Mouse (Mus musculus) midbrain, embryonic 12.5 days (tissue): ENCODE data around the gene Mff. TPM values are rescaled to one million over a fixed set of nuclear protein-coding genes. Genes with fewer than 3 reads are reported as not detected.

Experiments
- ATAC-seq: fragments of 200-750 bp; cut with Nextera tagmentation; 2 replicates; pipeline ENCODE4 v1.8.0; 2017; ENCODE audit warnings: low read depth, moderate TSS enrichment, moderate library complexity; ENCODE audit not compliant: low FRiP score
- H3K27ac ChIP-seq: fragments of 300-500 bp; sonication (generic); replicated peaks from 2 replicates; pipeline ENCODE4 v1.5.1; 2016; ENCODE audit warnings: mild to moderate bottlenecking
- H3K27me3 ChIP-seq: fragments of 300-500 bp; sonication (generic); 2 replicates; pipeline ENCODE4 v1.6.1; 2016; ENCODE audit warnings: mild to moderate bottlenecking
- H3K36me3 ChIP-seq: fragments of 300-500 bp; sonication (generic); 2 replicates; pipeline ENCODE4 v1.6.1; 2016
- H3K4me1 ChIP-seq: fragments of 300-500 bp; sonication (generic); 2 replicates; pipeline ENCODE4 v1.6.1; 2016
- H3K4me2 ChIP-seq: fragments of 300-500 bp; sonication (generic); replicated peaks from 2 replicates; pipeline ENCODE4 v1.6.1; 2016; ENCODE audit warnings: mild to moderate bottlenecking, moderate library complexity
- H3K4me3 ChIP-seq: fragments of 300-500 bp; sonication (generic); 2 replicates; pipeline ENCODE4 v1.5.1; 2016; ENCODE audit warnings: mild to moderate bottlenecking
- H3K9ac ChIP-seq: fragments of 300-500 bp; sonication (generic); replicated peaks from 2 replicates; pipeline ENCODE4 v1.6.1; 2016; ENCODE audit warnings: mild to moderate bottlenecking, moderate library complexity
- H3K9me3 ChIP-seq: fragments of 300-500 bp; sonication (generic); 2 replicates; pipeline ENCODE4 v1.6.1; 2016; ENCODE audit warnings: mild to moderate bottlenecking
- WGBS: fragments of 180-500 bp; shearing (Covaris S2); methylation state at CpG from one replicate; pipeline ENCODE4 v1.1.7; 2016; 5-methylcytosine and 5-hydroxymethylcytosine counted together
- polyA plus RNA-seq: library from polyadenylated mRNA; unstranded; fragments of >200 nt; fragmentation: Nextera tagmentation; extraction: Ambion mirVana; gene quantifications from 2 replicates; pipeline ENCODE4 v1.2.1, GENCODE M21; 2016

Gene Mff
- polyA plus RNA-seq, 1 experiment from 2014 or later: 276 TPM

- no peak for ATAC-seq
- no peak overlapping the region for H3K4me2 ChIP-seq
- no peaks in the 10 kb centered on the region for H3K4me1 ChIP-seq
- no peak overlapping the region for H3K4me3 ChIP-seq
- no peaks in the 10 kb centered on the region for H3K27me3 ChIP-seq
- no peaks in the 10 kb centered on the region for H3K36me3 ChIP-seq
- no peak overlapping the region for H3K9ac ChIP-seq
- 93% methylated on average over 4 of the region's 4 CpGs for WGBS
- no peaks in the 10 kb centered on the region for H3K9me3 ChIP-seq
- no peak overlapping the region for H3K27ac ChIP-seq
These were observed 72.4 kb downstream of the Mff start for GRCm38 (mm10) chr1:82797088-82797487.

- Histone ChIP-seq H3K4me2 (no peak overlapping the region), H3K9ac (no peak overlapping the region), H3K4me1 (no peaks in the 10 kb centered on the region), H3K9me3 (no peaks in the 10 kb centered on the region), H3K36me3 (no peaks in the 10 kb centered on the region), H3K4me3 (no peak overlapping the region), H3K27ac (no peak overlapping the region), H3K27me3 (no peaks in the 10 kb centered on the region)
- 75% methylated on average over 5 of the region's 5 CpGs for WGBS
- no peak for ATAC-seq
These were observed 73.6 kb downstream of the Mff start for GRCm38 (mm10) chr1:82798304-82798703.

DNA sequence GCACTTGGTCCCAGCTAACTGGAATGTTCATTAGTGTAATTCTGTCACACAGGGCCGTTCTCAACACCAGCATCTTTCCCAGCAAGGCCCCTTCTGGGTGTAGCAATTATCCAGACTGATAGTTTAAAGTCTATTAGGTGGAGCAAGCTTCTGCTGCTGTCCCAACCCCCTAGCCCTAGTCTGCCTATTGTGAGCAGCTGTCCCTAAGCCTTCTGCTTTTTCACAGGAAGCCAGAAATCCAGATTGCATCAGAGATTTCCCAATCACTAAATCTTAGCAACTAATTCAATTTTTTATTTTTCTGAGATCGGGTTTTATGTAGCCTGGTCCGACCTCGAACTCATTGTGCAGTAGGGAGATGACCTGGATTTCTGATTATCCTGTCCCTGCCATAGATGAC, 74.2 kb downstream of the Mff start:
- Histone ChIP-seq H3K9me3 (no peaks in the 10 kb centered on the region), H3K27me3 (no peaks in the 10 kb centered on the region), H3K4me1 (no peaks in the 10 kb centered on the region), H3K36me3 (no peaks in the 10 kb centered on the region), H3K4me2 (no peak overlapping the region), H3K9ac (no peak overlapping the region), H3K4me3 (no peak overlapping the region), H3K27ac (no peak overlapping the region)
- ATAC-seq: no peak
- 87% methylated on average over 4 of the region's 4 CpGs for WGBS

- Histone ChIP-seq H3K4me2 (no peak overlapping the region), H3K36me3 (no peaks in the 10 kb centered on the region), H3K27ac (no peak overlapping the region), H3K4me1 (no peaks in the 10 kb centered on the region), H3K9me3 (no peaks in the 10 kb centered on the region), H3K27me3 (no peaks in the 10 kb centered on the region), H3K4me3 (no peak overlapping the region), H3K9ac (no peak overlapping the region)
- no peak for ATAC-seq
- WGBS: 91% methylated on average over 12 of the region's 12 CpGs
These were observed 76.6 kb downstream of the Mff start for GRCm38 (mm10) chr1:82801105-82801783.

Other genes with a start within 250 kb of the Mff start
- 0.07 and 0.13 TPM in 2 replicates for gene Col4a4, start 138.0 kb upstream of the Mff start, polyA plus RNA-seq
- 0.09 and 0.10 TPM in 2 replicates for gene Col4a3, start 138.0 kb upstream of the Mff start, polyA plus RNA-seq
- 0.14 and 0.31 TPM in 2 replicates for gene Tm4sf20, start 43.6 kb downstream of the Mff start, polyA plus RNA-seq
- not detected in 2 replicates for gene Gm47791, start 46.4 kb downstream of the Mff start, polyA plus RNA-seq
- gene Agfg1, start 114.6 kb downstream of the Mff start, polyA plus RNA-seq: 40.7 and 45.3 TPM in 2 replicates
- gene A030005L19Rik, start 188.4 kb downstream of the Mff start, polyA plus RNA-seq: not detected in 2 replicates
- gene A030014E15Rik, start 200.0 kb downstream of the Mff start, polyA plus RNA-seq: not detected in 2 replicates
- not detected in 2 replicates for gene Gm6217, start 206.5 kb downstream of the Mff start, polyA plus RNA-seq
- gene A030003K21Rik, start 218.5 kb downstream of the Mff start, polyA plus RNA-seq: not detected in 2 replicates
- gene Gm7544, start 231.1 kb downstream of the Mff start, polyA plus RNA-seq: not detected in 2 replicates
- gene Gm47955, start 235.4 kb downstream of the Mff start, polyA plus RNA-seq: not detected in 2 replicates